Mouse (Mus musculus): Measurements from ENCODE around the gene BC048562.

Gene BC048562

GRCm38 (mm10) chr9:108479721-108480351 is 43.6 kb downstream of the BC048562 start, which contains the start of gene Lamb2:
TSS of gene Lamb2 (plus strand) at chr9:108479736.
- WGBS: 24% methylated on average over 10 of the region's 10 CpGs

GRCm38 (mm10) chr9:108480813-108481519 is 44.7 kb downstream of the BC048562 start:
- 92% methylated on average over 28 of the region's 28 CpGs for WGBS

- WGBS: 91% methylated on average over 19 of the region's 19 CpGs
Observed at GRCm38 (mm10) chr9:108481520-108482210, 45.4 kb downstream of the BC048562 start.

GRCm38 (mm10) chr9:108483051-108483790 is 46.9 kb downstream of the BC048562 start:
- 93% methylated on average over 18 of the region's 18 CpGs for WGBS

GRCm38 (mm10) chr9:108484021-108484420 is 47.7 kb downstream of the BC048562 start:
- 96% methylated on average over 15 of the region's 15 CpGs for WGBS

- WGBS: 95% methylated on average over 19 of the region's 19 CpGs
Observed at GRCm38 (mm10) chr9:108485301-108485875, 49.1 kb downstream of the BC048562 start.

- WGBS: 93% methylated on average over 8 of the region's 8 CpGs
Observed at GRCm38 (mm10) chr9:108486973-108487530, 50.8 kb downstream of the BC048562 start.

GRCm38 (mm10) chr9:108488403-108488802 is 52.1 kb downstream of the BC048562 start:
- WGBS: 96% methylated on average over 17 of the region's 17 CpGs

GRCm38 (mm10) chr9:108489215-108489614 is 52.9 kb downstream of the BC048562 start:
- WGBS: 94% methylated on average over 20 of the region's 20 CpGs

GRCm38 (mm10) chr9:108489702-108490558 is 53.6 kb downstream of the BC048562 start:
- 49% methylated on average over 26 of the region's 26 CpGs for WGBS

GRCm38 (mm10) chr9:108490559-108491285 is 54.4 kb downstream of the BC048562 start, which contains the start of gene Usp19:
TSS of gene Usp19 (plus strand) at chr9:108490602.
- WGBS: under 1% methylated on average over 69 of the region's 69 CpGs

- 3% methylated on average over 12 of the region's 12 CpGs for WGBS
Observed at GRCm38 (mm10) chr9:108491286-108491580, 55.0 kb downstream of the BC048562 start.

- WGBS: 64% methylated on average over 16 of the region's 16 CpGs
Observed at GRCm38 (mm10) chr9:108492043-108492750, 55.9 kb downstream of the BC048562 start.

GRCm38 (mm10) chr9:108493246-108493645 is 57.0 kb downstream of the BC048562 start:
- 90% methylated on average over 8 of the region's 8 CpGs for WGBS

GRCm38 (mm10) chr9:108494146-108494825 is 58.0 kb downstream of the BC048562 start:
- 94% methylated on average over 19 of the region's 19 CpGs for WGBS

- 78% methylated on average over 10 of the region's 10 CpGs for WGBS
Observed at GRCm38 (mm10) chr9:108494905-108495304, 58.6 kb downstream of the BC048562 start.
